16 mouse cellular contexts compared by ENCODE assay signal in the genomic region with DNA sequence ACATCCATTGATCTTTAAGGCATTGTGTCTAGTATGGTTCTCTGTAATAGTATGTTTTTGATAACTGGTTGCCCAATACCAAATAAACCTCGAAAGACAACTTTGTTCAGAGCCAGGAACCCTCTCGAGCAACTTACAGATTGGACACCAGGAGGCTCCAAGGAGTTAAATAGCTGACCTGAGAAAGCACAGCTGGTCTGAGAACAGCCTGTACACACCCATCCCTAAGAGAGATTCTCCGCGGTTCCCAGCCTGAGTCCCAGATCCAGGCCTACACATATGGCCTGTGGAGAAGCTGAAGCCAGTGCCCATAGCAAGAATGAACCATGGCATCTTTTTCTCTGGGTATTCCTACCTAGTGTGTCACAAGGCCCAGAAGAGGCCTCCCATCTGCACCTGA. TPM values are rescaled to one million over a fixed set of nuclear protein-coding genes. Genes with fewer than 3 reads are reported as not detected.
DNase-seq lines count a peak whose midpoint lies in the region; ATAC-seq and TF ChIP-seq lines count a peak whose summit lies in the region.
"Had no signal": no experiment of that assay in that cellular context is flagged by ENCODE, and none has a peak within 500 bp of the region (broad histone marks: within the 10 kb centered on the region; RNA-seq: fewer than 3 reads in every experiment).

No protein-coding gene starts in this region.

- H3K4me2 ChIP-seq in lung, postnatal 0 days (replicated peaks; ENCODE audit: low read depth, low read length), result no peak overlapping the region
- H3K4me2 ChIP-seq in midbrain, embryonic 11.5 days, result no peak overlapping the region
- H3K4me2 ChIP-seq: neural tube, embryonic 13.5 days had no signal

- no peaks in the 10 kb centered on the region for H3K4me1 ChIP-seq in heart, adult 2 months (ENCODE audit: control insufficient read depth, insufficient read depth, low read length)
- H3K4me1 ChIP-seq in lung, postnatal 0 days (ENCODE audit: insufficient read depth, low read depth, low read length), result no peaks in the 10 kb centered on the region
- no peaks in the 10 kb centered on the region for H3K4me1 ChIP-seq in midbrain, embryonic 11.5 days (ENCODE audit: control insufficient read depth, insufficient read depth, low read length)
- H3K4me1 ChIP-seq: heart, embryonic 10.5 days; hindbrain, embryonic 10.5 days; neural tube, embryonic 13.5 days had no signal

- TF ChIP-seq EP300 in heart, adult 2 months (IDR thresholded peaks at IDR 0.05; ENCODE audit: insufficient read depth, low read depth, low read length), result no peak
- no peak for TF ChIP-seq EP300 in lung, postnatal 0 days (IDR thresholded peaks at IDR 0.05)

- ATAC-seq in lung, postnatal 0 days, result peak; percentile 23; the same call in 1 of the 2 replicates
- ATAC-seq in midbrain, embryonic 11.5 days (ENCODE audit: low FRiP score), result no peak
- ATAC-seq: forebrain, embryonic 16.5 days; midbrain, embryonic 16.5 days had no signal

- intact Hi-C loops in heart, adult 2 months (cut with DNase I), result no loop called here

- no peak for DNase-seq in heart, adult 2 months
- no peak for DNase-seq in heart, postnatal 4 days
- DNase-seq in lung, postnatal 0 days (ENCODE audit: low spot score), result no peak
- DNase-seq in lung, adult 18-20 months, result no peak
- DNase-seq in adipocyte (ENCODE audit: low spot score), result peak; percentile 4
- DNase-seq in testis, postnatal 14 days (ENCODE audit: low spot score), result no peak
- no peak for DNase-seq in midbrain, embryonic 11.5 days (ENCODE audit: low spot score, missing footprints)
- DNase-seq: cerebellum, postnatal 25 days; gastrocnemius, postnatal 10 days; lung, postnatal 36 days had no signal

- no peaks in the 10 kb centered on the region for H3K79me2 ChIP-seq in heart, adult 2 months (replicated peaks; ENCODE audit: control insufficient read depth, insufficient read depth, low read length)

- H3K4me3 ChIP-seq in heart, adult 2 months, result no peak overlapping the region
- no peak overlapping the region for H3K4me3 ChIP-seq in lung, postnatal 0 days (ENCODE audit: low read depth, low read length)
- H3K4me3 ChIP-seq in midbrain, embryonic 11.5 days (ENCODE audit: low read depth, low read length), result no peak overlapping the region
- H3K4me3 ChIP-seq: heart, embryonic 10.5 days; hindbrain, embryonic 10.5 days; layer of hippocampus, adult 2 months; neural tube, embryonic 13.5 days had no signal

- no peaks in the 10 kb centered on the region for H3K27me3 ChIP-seq in heart, adult 2 months (ENCODE audit: control insufficient read depth, insufficient read depth, low read length)
- no peaks in the 10 kb centered on the region for H3K27me3 ChIP-seq in lung, postnatal 0 days (replicated peaks; ENCODE audit: insufficient read depth, low read length)
- H3K27me3 ChIP-seq in midbrain, embryonic 11.5 days (ENCODE audit: control insufficient read depth, insufficient read depth, low read length), result no peaks in the 10 kb centered on the region
- H3K27me3 ChIP-seq: neural tube, embryonic 13.5 days had no signal

- no peak for TF ChIP-seq POLR2A in heart, adult 2 months (IDR thresholded peaks at IDR 0.05; ENCODE audit: insufficient read depth, low read depth, low read length)

- H3K9ac ChIP-seq in heart, adult 2 months (ENCODE audit: low read depth, low read length), result no peak overlapping the region
- no peak overlapping the region for H3K9ac ChIP-seq in lung, postnatal 0 days (replicated peaks; ENCODE audit: low read depth)
- H3K9ac ChIP-seq in midbrain, embryonic 11.5 days (ENCODE audit: low read length), result no peak overlapping the region
- H3K9ac ChIP-seq: neural tube, embryonic 13.5 days had no signal

- TF ChIP-seq CTCF in heart, adult 2 months (IDR thresholded peaks at IDR 0.05), result peak; percentile 36
- TF ChIP-seq CTCF in lung, postnatal 0 days (IDR thresholded peaks at IDR 0.05), result peak; percentile 41

- no peaks in the 10 kb centered on the region for H3K9me3 ChIP-seq in lung, postnatal 0 days (ENCODE audit: low read length)
- no peaks in the 10 kb centered on the region for H3K9me3 ChIP-seq in midbrain, embryonic 11.5 days (ENCODE audit: control insufficient read depth, low read length)
- H3K9me3 ChIP-seq: heart, embryonic 10.5 days; hindbrain, embryonic 10.5 days; neural tube, embryonic 13.5 days had no signal

- no peaks in the 10 kb centered on the region for H3K36me3 ChIP-seq in heart, adult 2 months (ENCODE audit: control insufficient read depth, insufficient read depth, low read length)
- H3K36me3 ChIP-seq in lung, postnatal 0 days (ENCODE audit: insufficient read depth, low read length), result no peaks in the 10 kb centered on the region
- H3K36me3 ChIP-seq in midbrain, embryonic 11.5 days (ENCODE audit: control insufficient read depth, insufficient read depth, low read length), result no peaks in the 10 kb centered on the region
- H3K36me3 ChIP-seq: neural tube, embryonic 13.5 days had no signal

- WGBS in heart, adult 2 months, result 57% methylated on average over 4 of the region's 4 CpGs
- 42% methylated on average over 4 of the region's 4 CpGs for WGBS in lung, postnatal 0 days
- WGBS in midbrain, embryonic 11.5 days, result 74% methylated on average over 4 of the region's 4 CpGs

- no peak overlapping the region for H3K27ac ChIP-seq in heart, adult 2 months
- H3K27ac ChIP-seq in lung, postnatal 0 days (ENCODE audit: low read length), result no peak overlapping the region
- no peak overlapping the region for H3K27ac ChIP-seq in midbrain, embryonic 11.5 days (ENCODE audit: low read depth, low read length)
- H3K27ac ChIP-seq: heart, embryonic 10.5 days; hindbrain, embryonic 10.5 days; layer of hippocampus, adult 2 months; neural tube, embryonic 13.5 days had no signal

RNA-seq across cellular contexts. Expression of a gene that starts 11.9 kb away (rescaled TPM):
- 10 to 100 TPM in 1 of 2 experiments, 1 to 10 TPM in 1; 8.9 to 11.1 TPM for total RNA-seq in heart, adult 2 months (2021)
- polyA plus RNA-seq in heart, adult 2 months (2012; rRNA removed), result 0.98 and 1.5 TPM in 2 replicates
- total RNA-seq in heart, postnatal 4 days (2021), result 10 to 100 TPM; 10.9 to 11.8 TPM
- 16.9 and 17.6 TPM in 2 replicates for polyA plus RNA-seq in lung, postnatal 0 days (2015; fragmentation: Nextera tagmentation; extraction: Ambion mirVana)
- polyA plus RNA-seq in midbrain, embryonic 11.5 days (2014; fragmentation: Nextera tagmentation; extraction: Ambion mirVana), result 24.3 and 30.9 TPM in 2 replicates
